Mouse (Mus musculus): ENCODE data around the gene Has3.

- TF ChIP-seq TAL1 (IDR thresholded peaks at IDR 0.05; ENCODE audit: low read length), result no peak
- no peak for TF ChIP-seq GATA1 (IDR thresholded peaks at IDR 0.05; ENCODE audit: low read length)
These were observed 17.5 kb downstream of the Has3 start for GRCm38 (mm10) chr8:106887336-106888189.
